In the genomic region with DNA sequence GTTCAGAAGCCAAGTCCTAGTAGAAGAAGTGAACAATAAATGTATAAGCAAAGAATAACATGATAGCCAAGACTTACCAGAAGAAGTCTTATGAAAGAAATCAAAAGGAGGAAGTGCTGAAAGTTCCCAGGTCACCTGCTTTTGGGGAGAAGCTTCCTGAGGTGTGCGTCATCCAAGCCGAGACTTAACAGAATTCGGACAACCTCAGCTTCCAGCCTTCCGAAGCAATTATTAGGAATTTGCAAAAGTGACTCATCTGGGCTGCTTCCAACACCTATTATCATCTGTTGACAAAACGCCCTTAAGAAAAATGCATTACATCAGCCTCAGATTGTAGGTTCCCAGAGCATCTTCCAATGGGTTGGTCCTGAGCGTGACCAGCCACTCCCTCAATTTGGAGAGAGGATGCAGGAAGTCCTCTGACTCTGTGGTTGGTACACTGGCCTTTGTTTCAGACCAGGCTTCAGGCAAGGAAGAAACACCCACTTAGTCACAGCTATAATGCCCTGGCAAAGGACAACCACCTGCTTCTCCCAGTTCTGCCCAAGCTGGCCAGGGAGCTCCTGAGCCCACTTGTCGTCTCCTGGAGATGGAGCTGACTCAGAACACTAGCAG, we compare ENCODE assay signal across 8 mouse cellular contexts. TPM values are rescaled to one million over a fixed set of nuclear protein-coding genes. Genes with fewer than 3 reads are reported as not detected.
DNase-seq lines count a peak whose midpoint lies in the region; ATAC-seq and TF ChIP-seq lines count a peak whose summit lies in the region.

No protein-coding gene starts in this region.

- H3K4me1 ChIP-seq in neural tube, embryonic 15.5 days: no peaks in the 10 kb centered on the region
- no peaks in the 10 kb centered on the region for H3K4me1 ChIP-seq in stomach, postnatal 0 days (replicated peaks; ENCODE audit: control insufficient read depth, insufficient read depth)

- no peak for DNase-seq in neural tube, embryonic 10.5 days (ENCODE audit: extremely low spot score, low spot score)
- peak; percentile 85 to 88 for DNase-seq in heart, adult 9 months (ENCODE audit: low spot score in 2 of 2)
- peak; percentile 16 to 61 for DNase-seq in kidney, postnatal 25 days
- DNase-seq in stomach, postnatal 0 days (ENCODE audit: low spot score): no peak
- DNase-seq in layer of hippocampus, adult 9-10 months (ENCODE audit: low spot score): no peak
- DNase-seq in ovary, postnatal 14 days (ENCODE audit: low spot score): no peak
- no peak for DNase-seq in left cerebral cortex, postnatal 14 days (ENCODE audit: low spot score in 2 of 2)

- no peaks in the 10 kb centered on the region for H3K9me3 ChIP-seq in neural tube, embryonic 15.5 days (replicated peaks)
- H3K9me3 ChIP-seq in stomach, postnatal 0 days (ENCODE audit: control insufficient read depth, low read length): no peaks in the 10 kb centered on the region

- WGBS in neural tube, embryonic 15.5 days: 85% methylated on average over 7 of the region's 7 CpGs
- WGBS in stomach, postnatal 0 days: 38% methylated on average over 7 of the region's 7 CpGs

- H3K4me2 ChIP-seq in neural tube, embryonic 15.5 days: no peak overlapping the region
- H3K4me2 ChIP-seq in stomach, postnatal 0 days (replicated peaks; ENCODE audit: low read depth): peak overlapping the region; percentile 15; the same call in 1 of the 2 replicates

- H3K9ac ChIP-seq in neural tube, embryonic 15.5 days (replicated peaks): no peak overlapping the region
- H3K9ac ChIP-seq in stomach, postnatal 0 days (ENCODE audit: low read length): no peak overlapping the region

- no peaks in the 10 kb centered on the region for H3K36me3 ChIP-seq in neural tube, embryonic 15.5 days
- H3K36me3 ChIP-seq in stomach, postnatal 0 days (ENCODE audit: control insufficient read depth, insufficient read depth, low read length): no peaks in the 10 kb centered on the region

- intact Hi-C loops in left cerebral cortex, postnatal 14 days (cut with DNase I): no loop called here

- H3K4me3 ChIP-seq in neural tube, embryonic 15.5 days (replicated peaks): no peak overlapping the region
- H3K4me3 ChIP-seq in stomach, postnatal 0 days (ENCODE audit: low read depth, low read length): no peak overlapping the region

- no peak for TF ChIP-seq EP300 in stomach, postnatal 0 days (optimal IDR thresholded peaks at IDR 0.05)

- TF ChIP-seq CTCF in stomach, postnatal 0 days (IDR thresholded peaks at IDR 0.05; ENCODE audit: low read depth): no peak

- H3K27ac ChIP-seq in neural tube, embryonic 15.5 days (replicated peaks): 0 out of 2 replicates have a peak overlapping the region, but pooled peaks have one; percentile 49
- H3K27ac ChIP-seq in stomach, postnatal 0 days (replicated peaks): peak overlapping the region; percentile 81

- ATAC-seq in neural tube, embryonic 15.5 days (ENCODE audit: low FRiP score): no peak
- peak; percentile 85 for ATAC-seq in stomach, postnatal 0 days (ENCODE audit: low FRiP score, low TSS enrichment)

- H3K27me3 ChIP-seq in neural tube, embryonic 15.5 days (replicated peaks): no peaks in the 10 kb centered on the region
- no peaks in the 10 kb centered on the region for H3K27me3 ChIP-seq in stomach, postnatal 0 days (ENCODE audit: control insufficient read depth, insufficient read depth, low read length)

RNA-seq across cellular contexts. Expression of a gene that starts 15.8 kb away (rescaled TPM):
- 121 and 123 TPM in 2 replicates for polyA plus RNA-seq in neural tube, embryonic 15.5 days (2015; fragmentation: Nextera tagmentation; extraction: Ambion mirVana)
- polyA plus RNA-seq in stomach, postnatal 0 days (2015; fragmentation: Nextera tagmentation; extraction: Ambion mirVana): 92.8 and 99.7 TPM in 2 replicates
- 10 to 100 TPM; 70.6 to 78.2 TPM for total RNA-seq in left cerebral cortex, postnatal 14 days (2021)

RNA-seq across cellular contexts. Expression of a gene that starts 23.8 kb away (rescaled TPM):
- 48.8 and 54.0 TPM in 2 replicates for polyA plus RNA-seq in neural tube, embryonic 15.5 days (2015; fragmentation: Nextera tagmentation; extraction: Ambion mirVana)
- polyA plus RNA-seq in stomach, postnatal 0 days (2015; fragmentation: Nextera tagmentation; extraction: Ambion mirVana): 1.0 TPM in 2 replicates
- total RNA-seq in left cerebral cortex, postnatal 14 days (2021): 10 to 100 TPM; 61.1 to 71.1 TPM

Comparison
In these comparisons a context has a peak if more than half of its experiments do, and no peak if none do; other contexts are left out.
1. DNase-seq: peak in heart, adult 9 months (2 of 2) and kidney, postnatal 25 days (2 of 2); none in neural tube, embryonic 10.5 days (single experiment), stomach, postnatal 0 days (single experiment), layer of hippocampus, adult 9-10 months (single experiment), ovary, postnatal 14 days (single experiment) and left cerebral cortex, postnatal 14 days (0 of 2).
2. RNA of a gene that starts 23.8 kb away (polyA plus RNA-seq): 48.8 to 54.0 TPM in neural tube, embryonic 15.5 days; 1.0 TPM in stomach, postnatal 0 days; every median in the first group is over 10 times any median in the second.